ENCODE assay signal across 9 mouse cellular contexts in genomic region chr16:67776091-67776490, GRCm38 (mm10).
DNase-seq lines count a peak whose midpoint lies in the region; ATAC-seq lines count a peak whose summit lies in the region.
"Had no signal": no experiment of that assay in that cellular context is flagged by ENCODE, and none has a peak within 500 bp of the region (broad histone marks: within the 10 kb centered on the region; RNA-seq: fewer than 3 reads in every experiment).

No protein-coding gene starts in this region.

- no peak overlapping the region for H3K4me2 ChIP-seq in limb, embryonic 11.5 days (ENCODE audit: low read depth, severe bottlenecking)
- H3K4me2 ChIP-seq: hindbrain, embryonic 15.5 days had no signal

- no peak for ATAC-seq in limb, embryonic 11.5 days (ENCODE audit: insufficient number of reproducible peaks, low FRiP score, low TSS enrichment, low read depth)

- no peak overlapping the region for H3K27ac ChIP-seq in heart, embryonic 10.5 days
- H3K27ac ChIP-seq in limb, embryonic 11.5 days (replicated peaks; ENCODE audit: low read depth, low read length): no peak overlapping the region
- H3K27ac ChIP-seq: hindbrain, embryonic 15.5 days had no signal

- H3K36me3 ChIP-seq in heart, embryonic 10.5 days: no peaks in the 10 kb centered on the region
- H3K36me3 ChIP-seq in limb, embryonic 11.5 days (ENCODE audit: control insufficient read depth, insufficient read depth, low read length): no peaks in the 10 kb centered on the region
- H3K36me3 ChIP-seq: hindbrain, embryonic 15.5 days had no signal

- peak; percentile 32 for DNase-seq in heart, postnatal 4 days
- no peak for DNase-seq in heart, embryonic 10.5 days (ENCODE audit: low spot score)
- DNase-seq in urinary bladder, postnatal 25 days (ENCODE audit: low spot score): peak; percentile 11
- no peak for DNase-seq in urinary bladder, adult 2 months (ENCODE audit: low spot score)
- DNase-seq in embryo, embryonic 10 days (ENCODE audit: low spot score): peak; percentile 24
- DNase-seq in limb, embryonic 11.5 days (ENCODE audit: low spot score): peak; percentile 59
- peak; percentile 9 for DNase-seq in yolk sac, embryonic 10.5 days (ENCODE audit: low spot score)
- DNase-seq in urinary bladder, adult 18-20 months (ENCODE audit: low spot score in 2 of 2): no peak

- no peak overlapping the region for H3K9ac ChIP-seq in limb, embryonic 11.5 days (ENCODE audit: low read length)
- H3K9ac ChIP-seq: hindbrain, embryonic 15.5 days had no signal

- WGBS in heart, embryonic 10.5 days: 54% methylated on average over 3 of the region's 3 CpGs
- 49% methylated on average over 3 of the region's 3 CpGs for WGBS in limb, embryonic 11.5 days

- H3K27me3 ChIP-seq in heart, embryonic 10.5 days (ENCODE audit: insufficient read depth, poor library complexity, severe bottlenecking): no peaks in the 10 kb centered on the region
- no peaks in the 10 kb centered on the region for H3K27me3 ChIP-seq in limb, embryonic 11.5 days (ENCODE audit: control insufficient read depth, insufficient read depth, low read length)
- H3K27me3 ChIP-seq: hindbrain, embryonic 15.5 days had no signal

- H3K9me3 ChIP-seq in heart, embryonic 10.5 days: no peaks in the 10 kb centered on the region
- no peaks in the 10 kb centered on the region for H3K9me3 ChIP-seq in limb, embryonic 11.5 days (ENCODE audit: control insufficient read depth, low read length)
- H3K9me3 ChIP-seq: hindbrain, embryonic 15.5 days had no signal

- H3K4me1 ChIP-seq in heart, embryonic 10.5 days: no peaks in the 10 kb centered on the region
- H3K4me1 ChIP-seq in limb, embryonic 11.5 days (ENCODE audit: control insufficient read depth, insufficient read depth, low read length): no peaks in the 10 kb centered on the region
- H3K4me1 ChIP-seq: hindbrain, embryonic 15.5 days had no signal

- H3K4me3 ChIP-seq in heart, embryonic 10.5 days: no peak overlapping the region
- no peak overlapping the region for H3K4me3 ChIP-seq in limb, embryonic 11.5 days (ENCODE audit: low read depth, low read length)
- H3K4me3 ChIP-seq: hindbrain, embryonic 15.5 days had no signal

Comparison
In these comparisons a context has a peak if more than half of its experiments do, and no peak if none do; other contexts are left out.
1. DNase-seq: peak in heart, postnatal 4 days (single experiment), urinary bladder, postnatal 25 days (single experiment), embryo, embryonic 10 days (single experiment), limb, embryonic 11.5 days (single experiment) and yolk sac, embryonic 10.5 days (single experiment); none in heart, embryonic 10.5 days (single experiment), urinary bladder, adult 2 months (single experiment) and urinary bladder, adult 18-20 months (0 of 2).